Mouse (Mus musculus): ENCODE measurements at regions not wholly inside any gene's neighbourhood (a gene's known extent, or its start where the extent isn't known, plus 50 kb on each side); places are given as distances from the start of the nearest gene placed in this dataset.

DNA sequence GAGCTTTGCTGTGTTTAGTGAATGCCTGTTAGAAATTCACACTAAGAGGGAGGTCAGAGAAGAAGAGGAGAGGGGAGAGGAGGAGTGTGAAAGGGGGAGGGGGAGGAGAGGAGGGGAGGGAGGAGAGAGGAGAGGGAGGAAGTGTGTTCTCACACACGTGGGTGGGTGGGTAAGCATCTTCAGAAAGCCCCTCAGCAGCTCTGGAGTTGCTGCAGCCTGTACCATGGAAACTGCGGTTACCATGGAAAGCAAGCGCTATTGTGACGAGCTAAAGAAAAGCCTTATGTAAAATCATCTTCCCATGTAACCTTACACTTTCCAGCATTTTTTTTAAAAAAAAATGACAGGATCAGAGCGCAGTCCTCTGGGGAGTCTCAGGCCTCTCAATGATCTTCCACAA is 441.8 kb downstream of the Rwdd3 start:
- Histone ChIP-seq H3K36me3 (no peaks in the 10 kb centered on the region), H3K4me1 (no peaks in the 10 kb centered on the region), H3K4me3 (replicated peaks) (no peak overlapping the region), H3K9ac (no peak overlapping the region), H3K27me3 (no peaks in the 10 kb centered on the region), H3K27ac (no peak overlapping the region), H3K4me2 (no peak overlapping the region), H3K9me3 (replicated peaks) (no peaks in the 10 kb centered on the region)
- WGBS, result 57% methylated on average over 5 of the region's 5 CpGs
- no peak for ATAC-seq (replicated peaks; ENCODE audit: low FRiP score)

GRCm38 (mm10) chr3:120685227-120685626 is 486.3 kb downstream of the Rwdd3 start:
- no peaks in the 10 kb centered on the region for H3K4me1 ChIP-seq
- H3K9ac ChIP-seq, result no peak overlapping the region
- H3K27ac ChIP-seq, result no peak overlapping the region
- H3K4me3 ChIP-seq (replicated peaks), result no peak overlapping the region
- H3K9me3 ChIP-seq (replicated peaks), result no peaks in the 10 kb centered on the region
- no peaks in the 10 kb centered on the region for H3K27me3 ChIP-seq
- no peak overlapping the region for H3K4me2 ChIP-seq
- 73% methylated on average over 4 of the region's 4 CpGs for WGBS
- ATAC-seq (replicated peaks; ENCODE audit: low FRiP score), result no peak
- H3K36me3 ChIP-seq, result no peaks in the 10 kb centered on the region

GRCm38 (mm10) chr3:120675906-120676305 is 495.6 kb downstream of the Rwdd3 start:
- H3K9me3 ChIP-seq (replicated peaks), result no peaks in the 10 kb centered on the region
- WGBS, result 40% methylated on average over 2 of the region's 2 CpGs
- H3K4me1 ChIP-seq, result no peaks in the 10 kb centered on the region
- ATAC-seq (replicated peaks; ENCODE audit: low FRiP score), result no peak
- no peak overlapping the region for H3K27ac ChIP-seq
- no peaks in the 10 kb centered on the region for H3K27me3 ChIP-seq
- no peak overlapping the region for H3K4me3 ChIP-seq (replicated peaks)
- H3K36me3 ChIP-seq, result no peaks in the 10 kb centered on the region
- H3K4me2 ChIP-seq, result no peak overlapping the region
- no peak overlapping the region for H3K9ac ChIP-seq

GRCm38 (mm10) chr3:120668654-120669053 is 502.8 kb downstream of the Rwdd3 start:
- H3K4me1 ChIP-seq, result no peaks in the 10 kb centered on the region
- no peak overlapping the region for H3K27ac ChIP-seq
- no peaks in the 10 kb centered on the region for H3K27me3 ChIP-seq
- H3K9me3 ChIP-seq (replicated peaks), result no peaks in the 10 kb centered on the region
- WGBS, result 92% methylated on average over 3 of the region's 3 CpGs
- H3K36me3 ChIP-seq, result no peaks in the 10 kb centered on the region
- H3K4me2 ChIP-seq, result no peak overlapping the region
- no peak overlapping the region for H3K9ac ChIP-seq
- no peak for ATAC-seq (replicated peaks; ENCODE audit: low FRiP score)
- no peak overlapping the region for H3K4me3 ChIP-seq (replicated peaks)

GRCm38 (mm10) chr3:120662521-120662920 is 509.0 kb downstream of the Rwdd3 start:
- H3K9me3 ChIP-seq (replicated peaks), result no peaks in the 10 kb centered on the region
- no peaks in the 10 kb centered on the region for H3K36me3 ChIP-seq
- H3K4me3 ChIP-seq (replicated peaks), result no peak overlapping the region
- no peaks in the 10 kb centered on the region for H3K4me1 ChIP-seq
- WGBS, result 94% methylated on average over 4 of the region's 4 CpGs
- no peak overlapping the region for H3K4me2 ChIP-seq
- no peak overlapping the region for H3K9ac ChIP-seq
- H3K27ac ChIP-seq, result no peak overlapping the region
- ATAC-seq (replicated peaks; ENCODE audit: low FRiP score), result no peak
- H3K27me3 ChIP-seq, result no peaks in the 10 kb centered on the region

DNA sequence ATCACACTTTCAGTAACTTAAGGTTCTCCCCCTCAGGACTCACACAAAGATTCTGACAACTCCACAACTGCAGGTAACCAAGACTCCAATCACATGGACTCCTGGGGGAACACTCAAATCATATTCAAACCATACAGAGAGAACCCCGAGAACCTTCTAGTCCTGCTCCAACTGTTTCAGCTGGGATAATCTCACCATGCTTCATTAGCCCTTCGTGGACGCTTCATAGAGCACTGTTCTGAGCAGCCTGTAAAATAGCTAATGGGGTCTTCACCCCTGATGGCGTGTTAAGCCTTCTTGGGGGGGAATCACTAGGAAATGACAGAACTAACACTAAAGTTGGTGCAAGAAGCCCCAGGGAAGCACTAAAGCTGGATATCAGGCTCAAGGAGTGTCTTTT is 510.7 kb downstream of the Rwdd3 start:
- Histone ChIP-seq H3K9me3 (replicated peaks) (no peaks in the 10 kb centered on the region), H3K4me3 (replicated peaks) (no peak overlapping the region), H3K36me3 (no peaks in the 10 kb centered on the region), H3K27me3 (no peaks in the 10 kb centered on the region), H3K9ac (no peak overlapping the region), H3K27ac (no peak overlapping the region), H3K4me1 (no peaks in the 10 kb centered on the region), H3K4me2 (no peak overlapping the region)
- no peak for ATAC-seq (replicated peaks; ENCODE audit: low FRiP score)
- WGBS, result 73% methylated on average over 4 of the region's 4 CpGs

DNA sequence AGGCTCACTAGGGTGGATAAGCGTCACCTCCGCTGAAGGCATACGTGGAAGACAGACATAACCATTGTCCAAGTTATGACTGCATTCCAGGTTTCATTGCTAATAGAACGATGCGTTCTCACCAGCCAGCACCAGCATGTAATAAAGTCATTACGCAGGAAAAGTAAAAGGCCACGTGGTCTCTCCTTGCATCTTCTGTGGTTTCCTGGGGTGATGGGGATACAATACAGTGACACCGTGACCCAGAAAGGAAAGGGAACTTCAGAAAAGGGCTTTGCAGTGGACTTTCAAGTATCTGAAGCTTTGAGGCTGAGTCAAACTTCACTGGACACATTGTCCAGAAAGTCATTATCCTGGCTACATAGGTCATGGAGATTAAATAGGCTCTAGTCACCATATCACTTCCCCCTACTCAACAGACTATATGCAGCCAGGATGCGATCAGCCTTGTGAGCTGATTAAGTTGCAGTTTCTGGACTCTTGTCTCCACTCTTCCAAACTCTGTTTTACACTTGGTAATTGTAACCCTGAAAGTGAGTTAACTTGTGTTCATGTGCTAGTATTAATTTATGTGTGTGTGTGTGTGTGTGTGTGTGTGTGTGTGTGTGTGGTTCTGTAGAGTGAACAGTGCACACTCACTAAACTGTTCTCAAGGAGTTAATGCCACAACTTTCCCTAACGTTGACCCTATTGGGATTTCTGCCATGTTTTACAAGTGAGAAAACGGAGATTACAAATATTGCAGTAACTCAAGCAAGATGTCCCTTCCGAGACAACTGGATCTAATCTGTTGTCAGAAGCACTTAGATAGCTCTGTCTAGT is 522.2 kb downstream of the Rwdd3 start:
- Histone ChIP-seq H3K27me3 (no peaks in the 10 kb centered on the region), H3K4me1 (no peaks in the 10 kb centered on the region), H3K9ac (no peak overlapping the region), H3K9me3 (replicated peaks) (no peaks in the 10 kb centered on the region), H3K4me3 (replicated peaks) (no peak overlapping the region), H3K4me2 (no peak overlapping the region), H3K36me3 (no peaks in the 10 kb centered on the region), H3K27ac (no peak overlapping the region)
- ATAC-seq (replicated peaks; ENCODE audit: low FRiP score), result no peak
- WGBS, result 88% methylated on average over 12 of the region's 12 CpGs

- Histone ChIP-seq H3K4me1 (no peaks in the 10 kb centered on the region), H3K4me3 (replicated peaks) (no peak overlapping the region), H3K36me3 (no peaks in the 10 kb centered on the region), H3K9me3 (replicated peaks) (no peaks in the 10 kb centered on the region), H3K9ac (no peak overlapping the region), H3K27ac (no peak overlapping the region), H3K4me2 (no peak overlapping the region), H3K27me3 (no peaks in the 10 kb centered on the region)
- no peak for ATAC-seq (replicated peaks; ENCODE audit: low FRiP score)
- 83% methylated on average over 5 of the region's 5 CpGs for WGBS
Observed at GRCm38 (mm10) chr3:120648391-120648790, 523.1 kb downstream of the Rwdd3 start.

DNA sequence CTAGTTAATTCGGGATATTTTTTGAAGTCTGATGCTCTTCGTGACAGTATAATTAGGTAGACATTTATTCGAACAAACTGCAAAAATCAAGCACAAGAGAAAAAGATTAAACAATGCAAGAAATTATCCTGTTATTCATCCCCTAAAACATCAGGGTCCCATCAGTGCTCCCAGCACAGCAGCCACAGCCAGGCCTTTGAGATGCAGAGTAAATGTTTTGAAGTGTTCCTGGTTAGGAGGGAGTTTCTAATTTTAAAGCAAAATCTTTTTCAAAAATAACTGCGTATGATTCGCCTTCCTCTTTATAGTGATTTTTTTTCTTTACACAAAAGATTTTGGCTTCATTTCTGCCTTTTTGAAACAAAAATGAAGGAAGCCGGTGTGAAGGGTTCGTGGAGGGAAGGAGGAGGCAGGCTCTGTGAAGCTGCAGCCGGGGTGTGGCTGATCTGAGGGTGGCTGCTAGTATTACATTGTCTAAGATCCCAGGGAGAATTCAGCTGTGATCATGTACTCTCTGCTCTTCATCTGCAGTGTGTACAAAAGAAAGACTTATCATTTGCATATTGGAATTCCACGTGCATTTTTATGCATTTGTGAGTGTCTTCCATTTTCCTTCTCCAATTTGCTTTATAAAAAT is 534.7 kb downstream of the Rwdd3 start:
- ATAC-seq (replicated peaks; ENCODE audit: low FRiP score), result no peak
- Histone ChIP-seq H3K9ac (no peak overlapping the region), H3K4me1 (0 out of 2 replicates have a peak, but pooled peaks cover 2% of the 10 kb centered on the region), H3K4me2 (no peak overlapping the region), H3K36me3 (no peaks in the 10 kb centered on the region), H3K4me3 (replicated peaks) (no peak overlapping the region), H3K27ac (no peak overlapping the region), H3K27me3 (no peaks in the 10 kb centered on the region), H3K9me3 (replicated peaks) (no peaks in the 10 kb centered on the region)
- 69% methylated on average over 9 of the region's 9 CpGs for WGBS

GRCm38 (mm10) chr3:120618358-120618757 is 553.1 kb downstream of the Rwdd3 start:
- H3K27ac ChIP-seq, result no peak overlapping the region
- H3K9me3 ChIP-seq (replicated peaks), result no peaks in the 10 kb centered on the region
- no peaks in the 10 kb centered on the region for H3K4me1 ChIP-seq
- H3K9ac ChIP-seq, result no peak overlapping the region
- no peak for ATAC-seq (replicated peaks; ENCODE audit: low FRiP score)
- H3K27me3 ChIP-seq, result no peaks in the 10 kb centered on the region
- no peak overlapping the region for H3K4me3 ChIP-seq (replicated peaks)
- 65% methylated on average over 6 of the region's 6 CpGs for WGBS
- H3K4me2 ChIP-seq, result no peak overlapping the region
- H3K36me3 ChIP-seq, result no peaks in the 10 kb centered on the region

DNA sequence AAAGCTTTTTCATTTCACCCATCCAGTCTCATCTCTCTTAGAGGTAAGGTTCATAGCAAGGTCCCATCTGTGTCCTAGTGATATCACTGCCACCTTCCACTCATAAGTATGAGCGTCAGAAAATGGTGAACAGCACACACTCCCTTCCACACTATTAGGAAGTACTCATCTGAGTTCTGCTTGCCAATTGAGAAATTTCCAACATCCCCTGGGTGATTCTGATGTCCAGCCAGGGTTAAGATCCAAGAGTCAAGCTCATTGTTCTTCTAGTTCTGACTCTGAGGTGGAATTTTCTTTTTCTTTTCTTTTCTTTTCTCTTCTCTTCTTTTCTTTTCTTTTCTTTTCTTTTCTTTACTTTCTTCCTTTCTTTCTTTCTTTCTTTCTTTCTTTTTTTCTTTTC is 577.3 kb downstream of the Rwdd3 start:
- H3K9me3 ChIP-seq (replicated peaks), result no peaks in the 10 kb centered on the region
- no peaks in the 10 kb centered on the region for H3K27me3 ChIP-seq
- no peak overlapping the region for H3K27ac ChIP-seq
- H3K4me2 ChIP-seq, result no peak overlapping the region
- WGBS, result 89% methylated on average over 1 of the region's 1 CpGs
- no peaks in the 10 kb centered on the region for H3K36me3 ChIP-seq
- no peaks in the 10 kb centered on the region for H3K4me1 ChIP-seq
- H3K4me3 ChIP-seq (replicated peaks), result no peak overlapping the region
- H3K9ac ChIP-seq, result no peak overlapping the region
- ATAC-seq (replicated peaks; ENCODE audit: low FRiP score), result no peak

DNA sequence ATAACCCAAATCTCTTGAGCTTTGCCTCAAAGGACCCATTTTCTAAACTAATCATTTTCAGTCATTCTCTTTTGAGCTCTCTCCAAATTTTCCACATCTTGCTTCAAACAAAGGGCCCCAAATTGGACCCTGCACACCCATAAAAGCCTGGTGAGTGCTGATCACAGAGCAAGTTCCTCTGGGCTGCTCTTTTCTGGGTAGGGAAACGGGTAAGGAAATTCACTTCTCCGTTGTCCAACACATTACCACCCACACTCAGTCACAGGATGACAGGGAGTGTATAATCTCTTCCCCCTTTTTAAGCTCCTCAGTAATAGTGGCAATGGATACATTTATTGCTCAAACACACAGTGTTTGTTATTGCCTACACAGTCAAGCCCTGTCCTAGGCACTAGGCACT is 580.3 kb downstream of the Rwdd3 start:
- Histone ChIP-seq H3K4me2 (no peak overlapping the region), H3K9ac (no peak overlapping the region), H3K27me3 (no peaks in the 10 kb centered on the region), H3K9me3 (replicated peaks) (no peaks in the 10 kb centered on the region), H3K4me1 (no peaks in the 10 kb centered on the region), H3K4me3 (replicated peaks) (no peak overlapping the region), H3K36me3 (no peaks in the 10 kb centered on the region), H3K27ac (no peak overlapping the region)
- WGBS, result 59% methylated on average over 2 of the region's 2 CpGs
- ATAC-seq (replicated peaks; ENCODE audit: low FRiP score), result no peak

Data from kidney, embryonic 15.5 days (tissue).